Mouse (Mus musculus): ENCODE results near the gene Slc4a1ap. TPM values are rescaled to one million over a fixed set of nuclear protein-coding genes. Genes with fewer than 3 reads are reported as not detected.

Gene Slc4a1ap
- polyA plus RNA-seq, 1 experiment from 2014 or later, result 25.4 TPM

GRCm38 (mm10) chr5:31595868-31596267, 69.1 kb downstream of the Slc4a1ap start:
- Histone ChIP-seq H3K36me3 (ENCODE audit: control insufficient read depth, insufficient read depth, low read length) (no peaks in the 10 kb centered on the region), H3K4me1 (replicated peaks; ENCODE audit: control insufficient read depth, insufficient read depth, low read length) (peaks cover 11% of the 10 kb centered on the region), H3K4me3 (ENCODE audit: low read depth, low read length) (no peak overlapping the region), H3K4me2 (ENCODE audit: low read length) (no peak overlapping the region), H3K9me3 (ENCODE audit: control insufficient read depth, low read length) (no peaks in the 10 kb centered on the region), H3K27me3 (replicated peaks; ENCODE audit: control insufficient read depth, insufficient read depth, low read length) (no peaks in the 10 kb centered on the region), H3K9ac (ENCODE audit: low read length) (no peak overlapping the region), H3K27ac (ENCODE audit: low read depth) (no peak overlapping the region)
- DNase-seq (ENCODE audit: low spot score) (no peak), ATAC-seq (replicated peaks; ENCODE audit: low FRiP score, low TSS enrichment, low read depth) (no peak)
- 60% methylated on average over 4 of the region's 4 CpGs for WGBS

GRCm38 (mm10) chr5:31596481-31597429, 70.0 kb downstream of the Slc4a1ap start, which contains the start of gene Mrpl33:
Gene Mrpl33 (plus strand): TSS chr5:31596935.
- Histone ChIP-seq H3K4me2 (ENCODE audit: low read length) (peak within 1 kb of the TSS; percentile 71), H3K9me3 (ENCODE audit: control insufficient read depth, low read length) (no peaks in the 10 kb centered on the region), H3K27me3 (replicated peaks; ENCODE audit: control insufficient read depth, insufficient read depth, low read length) (no peaks in the 10 kb centered on the region), H3K36me3 (ENCODE audit: control insufficient read depth, insufficient read depth, low read length) (no peaks in the 10 kb centered on the region), H3K27ac (ENCODE audit: low read depth) (peak within 1 kb of the TSS; percentile 71), H3K4me1 (replicated peaks; ENCODE audit: control insufficient read depth, insufficient read depth, low read length) (peaks cover 11% of the 10 kb centered on the region), H3K9ac (ENCODE audit: low read length) (peak within 1 kb of the TSS; percentile 20), H3K4me3 (ENCODE audit: low read depth, low read length) (peak within 1 kb of the TSS; percentile 30)
- ATAC-seq (replicated peaks; ENCODE audit: low FRiP score, low TSS enrichment, low read depth), result peak; percentile 65
- 8% methylated on average over 26 of the region's 26 CpGs for WGBS
- peak; percentile 82 for DNase-seq (ENCODE audit: low spot score)

- peak overlapping the region; percentile 30 for H3K4me3 ChIP-seq (ENCODE audit: low read depth, low read length)
- ATAC-seq (replicated peaks; ENCODE audit: low FRiP score, low TSS enrichment, low read depth), result no peak
Observed at GRCm38 (mm10) chr5:31597430-31597944, 70.7 kb downstream of the Slc4a1ap start.

GRCm38 (mm10) chr5:31598121-31598520, 71.3 kb downstream of the Slc4a1ap start:
- Histone ChIP-seq H3K27ac (ENCODE audit: low read depth) (no peak overlapping the region), H3K4me1 (replicated peaks; ENCODE audit: control insufficient read depth, insufficient read depth, low read length) (peaks cover 14% of the 10 kb centered on the region), H3K4me2 (ENCODE audit: low read length) (no peak overlapping the region), H3K4me3 (ENCODE audit: low read depth, low read length) (no peak overlapping the region), H3K36me3 (ENCODE audit: control insufficient read depth, insufficient read depth, low read length) (no peaks in the 10 kb centered on the region), H3K9ac (ENCODE audit: low read length) (no peak overlapping the region), H3K27me3 (replicated peaks; ENCODE audit: control insufficient read depth, insufficient read depth, low read length) (no peaks in the 10 kb centered on the region), H3K9me3 (ENCODE audit: control insufficient read depth, low read length) (no peaks in the 10 kb centered on the region)
- WGBS, result 80% methylated on average over 7 of the region's 7 CpGs
- ATAC-seq (replicated peaks; ENCODE audit: low FRiP score, low TSS enrichment, low read depth) (no peak), DNase-seq (ENCODE audit: low spot score) (no peak)

More at GRCm38 (mm10) chr5:31597430-31597944, 70.7 kb downstream of the Slc4a1ap start:
- 69% methylated on average over 6 of the region's 6 CpGs for WGBS
- H3K9ac ChIP-seq (ENCODE audit: low read length), result no peak overlapping the region; the same call in 1 of the 2 replicates
- H3K4me2 ChIP-seq (ENCODE audit: low read length), result peak overlapping the region; percentile 71
- no peak for DNase-seq (ENCODE audit: low spot score)
- peaks cover 14% of the 10 kb centered on the region for H3K4me1 ChIP-seq (replicated peaks; ENCODE audit: control insufficient read depth, insufficient read depth, low read length)
- no peaks in the 10 kb centered on the region for H3K9me3 ChIP-seq (ENCODE audit: control insufficient read depth, low read length)
- no peaks in the 10 kb centered on the region for H3K36me3 ChIP-seq (ENCODE audit: control insufficient read depth, insufficient read depth, low read length)
- no peak overlapping the region for H3K27ac ChIP-seq (ENCODE audit: low read depth)
- H3K27me3 ChIP-seq (replicated peaks; ENCODE audit: control insufficient read depth, insufficient read depth, low read length), result no peaks in the 10 kb centered on the region

- Histone ChIP-seq H3K4me1 (replicated peaks; ENCODE audit: control insufficient read depth, insufficient read depth, low read length) (peaks cover 14% of the 10 kb centered on the region), H3K36me3 (ENCODE audit: control insufficient read depth, insufficient read depth, low read length) (no peaks in the 10 kb centered on the region), H3K9ac (ENCODE audit: low read length) (no peak overlapping the region), H3K4me2 (ENCODE audit: low read length) (no peak overlapping the region), H3K27ac (ENCODE audit: low read depth) (no peak overlapping the region), H3K4me3 (ENCODE audit: low read depth, low read length) (no peak overlapping the region), H3K9me3 (ENCODE audit: control insufficient read depth, low read length) (no peaks in the 10 kb centered on the region), H3K27me3 (replicated peaks; ENCODE audit: control insufficient read depth, insufficient read depth, low read length) (no peaks in the 10 kb centered on the region)
- ATAC-seq (replicated peaks; ENCODE audit: low FRiP score, low TSS enrichment, low read depth) (no peak), DNase-seq (ENCODE audit: low spot score) (no peak)
- 69% methylated on average over 4 of the region's 4 CpGs for WGBS
Observed at GRCm38 (mm10) chr5:31598579-31598978, 71.8 kb downstream of the Slc4a1ap start.

GRCm38 (mm10) chr5:31599161-31599560, 72.4 kb downstream of the Slc4a1ap start:
- H3K4me1 ChIP-seq (replicated peaks; ENCODE audit: control insufficient read depth, insufficient read depth, low read length), result peaks cover 14% of the 10 kb centered on the region
- H3K9ac ChIP-seq (ENCODE audit: low read length), result no peak overlapping the region
- H3K27ac ChIP-seq (ENCODE audit: low read depth), result no peak overlapping the region
- H3K4me2 ChIP-seq (ENCODE audit: low read length), result no peak overlapping the region
- DNase-seq (ENCODE audit: low spot score) (no peak), ATAC-seq (replicated peaks; ENCODE audit: low FRiP score, low TSS enrichment, low read depth) (no peak)
- 90% methylated on average over 2 of the region's 2 CpGs for WGBS
- H3K9me3 ChIP-seq (ENCODE audit: control insufficient read depth, low read length), result no peaks in the 10 kb centered on the region
- H3K36me3 ChIP-seq (ENCODE audit: control insufficient read depth, insufficient read depth, low read length), result no peaks in the 10 kb centered on the region
- H3K27me3 ChIP-seq (replicated peaks; ENCODE audit: control insufficient read depth, insufficient read depth, low read length), result no peaks in the 10 kb centered on the region
- H3K4me3 ChIP-seq (ENCODE audit: low read depth, low read length), result no peak overlapping the region

- H3K36me3 ChIP-seq (ENCODE audit: control insufficient read depth, insufficient read depth, low read length), result no peaks in the 10 kb centered on the region
- no peaks in the 10 kb centered on the region for H3K27me3 ChIP-seq (replicated peaks; ENCODE audit: control insufficient read depth, insufficient read depth, low read length)
- no peaks in the 10 kb centered on the region for H3K9me3 ChIP-seq (ENCODE audit: control insufficient read depth, low read length)
- H3K4me2 ChIP-seq (ENCODE audit: low read length), result no peak overlapping the region
- H3K4me1 ChIP-seq (replicated peaks; ENCODE audit: control insufficient read depth, insufficient read depth, low read length), result peaks cover 17% of the 10 kb centered on the region
- no peak overlapping the region for H3K9ac ChIP-seq (ENCODE audit: low read length)
- ATAC-seq (replicated peaks; ENCODE audit: low FRiP score, low TSS enrichment, low read depth) (no peak), DNase-seq (ENCODE audit: low spot score) (no peak)
- no peak overlapping the region for H3K4me3 ChIP-seq (ENCODE audit: low read depth, low read length)
- H3K27ac ChIP-seq (ENCODE audit: low read depth), result no peak overlapping the region
- WGBS, result 83% methylated on average over 7 of the region's 7 CpGs
Observed at GRCm38 (mm10) chr5:31601162-31601722, 74.4 kb downstream of the Slc4a1ap start.

- no peaks in the 10 kb centered on the region for H3K27me3 ChIP-seq (replicated peaks; ENCODE audit: control insufficient read depth, insufficient read depth, low read length)
- no peak for ATAC-seq (replicated peaks; ENCODE audit: low FRiP score, low TSS enrichment, low read depth)
- H3K27ac ChIP-seq (ENCODE audit: low read depth), result no peak overlapping the region
- no peak overlapping the region for H3K9ac ChIP-seq (ENCODE audit: low read length)
- WGBS, result 86% methylated on average over 1 of the region's 1 CpGs
- DNase-seq (ENCODE audit: low spot score), result no peak
- H3K36me3 ChIP-seq (ENCODE audit: control insufficient read depth, insufficient read depth, low read length), result no peaks in the 10 kb centered on the region
- no peak overlapping the region for H3K4me3 ChIP-seq (ENCODE audit: low read depth, low read length)
- H3K4me1 ChIP-seq (replicated peaks; ENCODE audit: control insufficient read depth, insufficient read depth, low read length), result 0 out of 2 replicates have a peak, but pooled peaks cover 7% of the 10 kb centered on the region
- no peaks in the 10 kb centered on the region for H3K9me3 ChIP-seq (ENCODE audit: control insufficient read depth, low read length)
- no peak overlapping the region for H3K4me2 ChIP-seq (ENCODE audit: low read length)
Observed at GRCm38 (mm10) chr5:31602377-31602776, 75.6 kb downstream of the Slc4a1ap start.
